Mouse (Mus musculus): Measurements from ENCODE around the gene Olfr368. TPM values are rescaled to one million over a fixed set of nuclear protein-coding genes. Genes with fewer than 3 reads are reported as not detected.

Gene Olfr368
- total RNA-seq (2021), result not detected

- intact Hi-C loops (cut with DNase I), result no loop called here
- DNase-seq, result no peak
Observed at GRCm38 (mm10) chr2:37326215-37326614, at the start of gene Olfr368. Gene Olfr368 (plus strand): TSS chr2:37326515.

GRCm38 (mm10) chr2:37333321-37333720 is 7.0 kb downstream of the Olfr368 start:
- DNase-seq, result no peak
- intact Hi-C loops (cut with DNase I), result loop anchor here (10.0 kb wide), 2 partner anchors 1109 to 1329 kb away; no protein-coding TSS in a partner anchor

DNA sequence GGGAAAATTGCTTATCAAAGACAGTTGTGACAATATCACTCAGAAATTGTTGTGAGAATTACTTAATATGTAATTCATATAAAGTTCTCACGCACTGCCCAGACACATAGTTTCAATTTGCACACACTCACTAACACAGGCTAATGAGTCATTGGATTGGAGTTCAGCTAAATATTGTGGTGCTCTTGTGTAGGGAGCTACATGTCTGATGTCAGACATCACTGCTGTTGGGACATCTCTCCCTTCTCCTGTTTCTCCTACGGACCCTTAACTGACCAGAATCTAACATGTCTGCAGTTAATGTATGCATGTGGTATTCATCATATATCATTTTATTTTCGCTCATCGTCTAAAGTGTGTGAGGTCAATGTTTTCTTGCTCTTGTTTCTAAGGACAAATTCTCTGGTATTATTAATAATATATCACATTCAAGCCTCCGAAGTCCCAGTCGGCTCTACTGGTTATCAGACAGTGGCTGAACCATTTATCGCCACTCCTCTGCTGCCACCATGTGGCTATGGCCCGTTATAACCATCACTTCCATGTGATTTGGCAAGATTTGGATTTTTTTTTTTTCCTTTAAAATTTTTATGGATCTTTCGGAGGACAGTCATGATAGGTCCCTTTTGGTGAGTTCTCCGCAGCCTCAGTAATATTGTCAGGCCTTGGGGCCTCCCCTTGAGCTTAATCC is 12.3 kb downstream of the Olfr368 start:
- intact Hi-C loops (cut with DNase I), result loop anchor here (10.0 kb wide), 2 partner anchors 1114 to 1334 kb away; no protein-coding TSS in a partner anchor
- DNase-seq, result peak; percentile 63

GRCm38 (mm10) chr2:37351671-37352070 is 25.4 kb downstream of the Olfr368 start:
- DNase-seq, result no peak
- intact Hi-C loops (cut with DNase I), result no loop called here

DNA sequence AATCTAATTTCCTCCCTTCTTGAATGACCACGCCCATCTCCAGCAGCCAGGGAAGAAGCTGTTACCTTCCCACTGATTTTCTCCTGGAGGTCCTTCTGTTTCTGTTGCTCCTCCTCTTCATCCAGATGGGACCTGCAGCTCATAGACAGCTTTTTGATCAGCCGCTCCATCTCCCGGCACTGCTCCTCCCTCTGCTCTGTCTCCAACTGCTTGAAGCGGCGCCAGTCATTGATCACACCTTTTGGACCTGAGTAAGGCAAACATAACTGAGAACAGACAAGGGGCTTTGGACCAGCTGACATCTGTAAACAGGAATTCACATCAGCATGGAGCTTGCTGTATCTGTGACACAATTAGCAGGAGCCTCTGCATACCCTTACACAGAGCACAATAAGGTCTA is 29.3 kb downstream of the Olfr368 start:
- no peak for DNase-seq
- intact Hi-C loops (cut with DNase I), result no loop called here

- intact Hi-C loops (cut with DNase I), result no loop called here
- peak; percentile 83 for DNase-seq
Observed at GRCm38 (mm10) chr2:37358633-37359540, 32.6 kb downstream of the Olfr368 start, which contains the start of gene Pdcl. Gene Pdcl (minus strand): TSS chr2:37359332.

DNA sequence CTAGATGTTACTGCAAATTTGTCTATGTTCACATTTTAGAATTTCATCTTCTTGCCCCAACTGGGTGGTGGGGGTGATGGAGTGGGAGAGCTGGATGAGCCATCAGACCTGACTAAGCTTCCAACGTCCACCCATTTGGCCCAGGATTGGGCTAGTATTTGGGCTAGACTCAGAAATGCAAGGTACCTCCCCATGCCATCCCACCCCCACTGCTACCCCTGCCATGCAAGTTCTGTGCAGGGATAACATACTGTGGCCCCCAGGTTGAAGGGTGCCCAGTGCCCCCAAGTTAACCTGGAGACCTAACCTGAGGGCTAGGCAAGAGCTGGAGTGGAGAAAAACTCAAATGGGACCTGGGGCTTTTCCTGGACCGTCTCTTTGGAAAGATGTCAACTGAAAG is 33.6 kb downstream of the Olfr368 start:
- DNase-seq, result peak; percentile 6
- intact Hi-C loops (cut with DNase I), result no loop called here

GRCm38 (mm10) chr2:37370651-37371050 is 44.3 kb downstream of the Olfr368 start:
- no peak for DNase-seq
- intact Hi-C loops (cut with DNase I), result loop anchor here (5.0 kb wide), 1 partner anchor 42 kb away; no protein-coding TSS in a partner anchor

GRCm38 (mm10) chr2:37376018-37376417 is 49.7 kb downstream of the Olfr368 start:
- DNase-seq, result no peak
- intact Hi-C loops (cut with DNase I), result no loop called here

- intact Hi-C loops (cut with DNase I), result loop anchor here (5.0 kb wide), 1 partner anchor 102 kb away; no protein-coding TSS in a partner anchor
- peak; percentile 60 for DNase-seq
Observed at GRCm38 (mm10) chr2:37380189-37380588, 53.9 kb downstream of the Olfr368 start.

Other genes with a start within 250 kb of the Olfr368 start
- not detected for gene Olfr361, start 237.2 kb upstream of the Olfr368 start, total RNA-seq (2021)
- gene Olfr362, start 208.6 kb upstream of the Olfr368 start, total RNA-seq (2021), result not detected
- not detected for gene Olfr364-ps1, start 187.2 kb upstream of the Olfr368 start, total RNA-seq (2021)
- gene Olfr365, start 138.3 kb upstream of the Olfr368 start, total RNA-seq (2021), result under 1 TPM in 1 of 2 experiments, not detected in 1; 0.08 TPM
- not detected for gene Olfr366, start 114.9 kb upstream of the Olfr368 start, total RNA-seq (2021)
- 10 to 100 TPM; 37.1 to 40.2 TPM for gene Pdcl, start 32.8 kb downstream of the Olfr368 start, total RNA-seq (2021)
- 10 to 100 TPM; 87.9 to 93.5 TPM for gene Rc3h2, start 96.4 kb downstream of the Olfr368 start, total RNA-seq (2021)
- gene Zbtb26, start 116.6 kb downstream of the Olfr368 start, total RNA-seq (2021), result 10 to 100 TPM in 1 of 2 experiments, 1 to 10 TPM in 1; 8.8 to 12.8 TPM
- gene Zbtb6, start 116.7 kb downstream of the Olfr368 start, total RNA-seq (2021), result 10 to 100 TPM; 30.5 to 31.7 TPM
- gene Rabgap1, start 116.8 kb downstream of the Olfr368 start, total RNA-seq (2021), result 100 to 1,000 TPM; 111 to 115 TPM
- 10 to 100 TPM; 32.3 to 40.2 TPM for gene Gpr21, start 189.8 kb downstream of the Olfr368 start, total RNA-seq (2021)

Measured in left cerebral cortex, postnatal 4 days (tissue).